Mouse (Mus musculus) liver, embryonic 14.5 days (tissue): ENCODE results near the gene Gls. TPM values are rescaled to one million over a fixed set of nuclear protein-coding genes. Genes with fewer than 3 reads are reported as not detected.

Experiments used
- ATAC-seq: fragments of 200-750 bp; cut with Nextera tagmentation; 2 replicates; pipeline ENCODE4 v1.8.0; 2017; ENCODE audit warnings: moderate number of reproducible peaks, mild to moderate bottlenecking, moderate library complexity; ENCODE audit not compliant: insufficient read depth
- DNase-seq, 3 experiments: peaks; one replicate each; pipeline ENCODE4 v3.0.0-alpha.2; 2012 to 2013; ENCODE audit warnings: low read depth in 3 of 3, low spot score in 3 of 3
- H3K27ac ChIP-seq: fragments of 300-500 bp; sonication (generic); 2 replicates; pipeline ENCODE4 v1.5.1; 2014; ENCODE audit warnings: moderate library complexity, mild to moderate bottlenecking, control low read depth, inconsistent platforms
- H3K27me3 ChIP-seq: fragments of 300-500 bp; sonication (generic); 2 replicates; pipeline ENCODE4 v1.6.1; 2014; ENCODE audit warnings: mild to moderate bottlenecking, low read length, moderate library complexity; ENCODE audit not compliant: control insufficient read depth, insufficient read depth
- H3K36me3 ChIP-seq: fragments of 300-500 bp; sonication (generic); replicated peaks from 2 replicates; pipeline ENCODE4 v1.6.1; 2014; ENCODE audit warnings: low read depth; ENCODE audit not compliant: control insufficient read depth, insufficient read depth
- H3K4me1 ChIP-seq, 2 experiments: fragments of 200-500 bp in 1 of 2; fragments of 300-500 bp in 1 of 2; sonication (generic) in 1 of 2; replicated peaks; 2 replicates each; pipeline ENCODE4 v1.6.1; 2012 to 2014; ENCODE audit warnings: antibody characterized with exemption in 1 of 2, inconsistent platforms in 1 of 2, low read length in 1 of 2; ENCODE audit not compliant: control insufficient read depth in 2 of 2, insufficient read depth in 2 of 2
- H3K4me2 ChIP-seq: fragments of 300-500 bp; sonication (generic); 2 replicates; pipeline ENCODE4 v1.6.1; 2014; ENCODE audit warnings: low read depth, mild to moderate bottlenecking, control low read depth, moderate library complexity
- H3K4me3 ChIP-seq, 2 experiments: fragments of 200-500 bp in 1 of 2; fragments of 300-500 bp in 1 of 2; sonication (generic) in 1 of 2; 2 replicates each; pipeline ENCODE4 v1.5.1; 2012 to 2014; ENCODE audit warnings: low read depth in 2 of 2, low read length in 2 of 2, mild to moderate bottlenecking in 2 of 2, control low read depth in 1 of 2, inconsistent platforms in 1 of 2, moderate library complexity in 1 of 2; ENCODE audit not compliant: insufficient read depth in 1 of 2
- H3K9ac ChIP-seq: fragments of 300-500 bp; sonication (generic); replicated peaks from 2 replicates; pipeline ENCODE4 v1.6.1; 2014; ENCODE audit warnings: mild to moderate bottlenecking, control low read depth, moderate library complexity
- H3K9me3 ChIP-seq: fragments of 300-500 bp; sonication (generic); 2 replicates; pipeline ENCODE4 v1.6.1; 2016; ENCODE audit warnings: low read length, mixed read lengths; ENCODE audit not compliant: control insufficient read depth
- CTCF ChIP-seq: IDR thresholded peaks from 2 replicates; pipeline ENCODE4 v1.5.1; 2016; ENCODE audit warnings: antibody characterized with exemption, low read depth, control low read depth
- EP300 ChIP-seq: IDR thresholded peaks from 2 replicates; pipeline ENCODE4 v1.6.1; 2016; ENCODE audit warnings: antibody characterized with exemption, low read depth
- WGBS: fragments of 180-500 bp; shearing (Covaris S2); extraction: QIAGEN DNeasy Blood & Tissue Kit; methylation state at CpG from one replicate; pipeline ENCODE4 v1.1.7; 2014; ENCODE audit not compliant: insufficient replicate concordance; 5-methylcytosine and 5-hydroxymethylcytosine counted together
- polyA plus RNA-seq, 2 experiments: library from polyadenylated mRNA; depleted of rRNA in 1 of 2; stranded (reverse) in 1 of 2; unstranded in 1 of 2; fragments of >200 nt; fragmentation: Nextera tagmentation in 1 of 2; extraction: Ambion mirVana in 1 of 2; gene quantifications; 2 replicates each; pipeline versions ENCODE4 v1.2.1 to v1.2.3; 2012 to 2014

Gene Gls
- polyA plus RNA-seq, 2 experiments: 9.0 to 16.7 TPM

- 51% methylated on average over 5 of the region's 5 CpGs for WGBS
- Histone ChIP-seq H3K9ac (no peak overlapping the region), H3K4me1 (no peaks in the 10 kb centered on the region), H3K36me3 (no peaks in the 10 kb centered on the region), H3K4me3 (no peak overlapping the region), H3K9me3 (no peaks in the 10 kb centered on the region), H3K27ac (no peak overlapping the region), H3K27me3 (no peaks in the 10 kb centered on the region), H3K4me2 (no peak overlapping the region)
- DNase-seq: no peak
- TF ChIP-seq CTCF: no peak
- no peak for TF ChIP-seq EP300
- no peak for ATAC-seq
Measured at GRCm38 (mm10) chr1:52272018-52272678, 39.1 kb upstream of the Gls start.

DNA sequence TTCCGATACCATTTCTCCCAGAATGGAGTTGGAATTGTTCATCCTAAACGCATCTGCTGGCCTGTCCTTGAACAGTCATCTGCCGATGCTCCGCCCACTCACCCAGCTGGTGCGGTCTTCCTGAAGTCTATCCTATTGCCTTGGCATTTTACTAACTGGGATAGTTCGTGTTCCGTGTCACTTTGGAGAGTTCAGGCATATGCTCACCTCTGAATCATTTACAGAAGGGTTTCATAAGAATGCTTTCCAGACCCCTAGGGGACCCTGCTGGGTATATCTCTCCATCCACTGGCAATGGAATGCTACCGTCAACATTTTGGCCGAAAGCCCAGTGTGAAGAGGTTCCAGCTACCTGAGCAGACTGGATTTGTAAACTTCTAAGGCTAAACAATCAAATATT lies 37.3 kb upstream of the Gls start:
- no peak for ATAC-seq
- no peak for DNase-seq
- H3K4me1 ChIP-seq: no peaks in the 10 kb centered on the region

GRCm38 (mm10) chr1:52269596-52269995 lies 36.6 kb upstream of the Gls start:
- 63% methylated on average over 4 of the region's 4 CpGs for WGBS

More for the DNA sequence above, 37.3 kb upstream of the Gls start:
- H3K9me3 ChIP-seq: no peaks in the 10 kb centered on the region
- TF ChIP-seq EP300 (no peak), CTCF (no peak)
- H3K27ac ChIP-seq: no peak overlapping the region
- H3K4me3 ChIP-seq: no peak overlapping the region
- no peaks in the 10 kb centered on the region for H3K27me3 ChIP-seq
- H3K4me2 ChIP-seq: no peak overlapping the region
- 76% methylated on average over 9 of the region's 9 CpGs for WGBS
- H3K36me3 ChIP-seq: no peaks in the 10 kb centered on the region
- H3K9ac ChIP-seq: no peak overlapping the region

GRCm38 (mm10) chr1:52268006-52268405 lies 35.0 kb upstream of the Gls start:
- Histone ChIP-seq H3K27me3 (no peaks in the 10 kb centered on the region), H3K27ac (no peak overlapping the region), H3K4me1 (no peaks in the 10 kb centered on the region), H3K4me3 (no peak overlapping the region), H3K36me3 (no peaks in the 10 kb centered on the region), H3K4me2 (no peak overlapping the region), H3K9ac (no peak overlapping the region), H3K9me3 (no peaks in the 10 kb centered on the region)
- no peak for ATAC-seq
- 64% methylated on average over 6 of the region's 6 CpGs for WGBS
- TF ChIP-seq CTCF (no peak), EP300 (no peak)
- no peak for DNase-seq

More at GRCm38 (mm10) chr1:52269596-52269995, 36.6 kb upstream of the Gls start:
- Histone ChIP-seq H3K4me1 (no peaks in the 10 kb centered on the region), H3K9me3 (no peaks in the 10 kb centered on the region), H3K4me3 (no peak overlapping the region), H3K27ac (no peak overlapping the region), H3K27me3 (no peaks in the 10 kb centered on the region), H3K36me3 (no peaks in the 10 kb centered on the region), H3K4me2 (no peak overlapping the region), H3K9ac (no peak overlapping the region)
- DNase-seq: no peak
- no peak for ATAC-seq
- TF ChIP-seq EP300: no peak
- no peak for TF ChIP-seq CTCF

DNA sequence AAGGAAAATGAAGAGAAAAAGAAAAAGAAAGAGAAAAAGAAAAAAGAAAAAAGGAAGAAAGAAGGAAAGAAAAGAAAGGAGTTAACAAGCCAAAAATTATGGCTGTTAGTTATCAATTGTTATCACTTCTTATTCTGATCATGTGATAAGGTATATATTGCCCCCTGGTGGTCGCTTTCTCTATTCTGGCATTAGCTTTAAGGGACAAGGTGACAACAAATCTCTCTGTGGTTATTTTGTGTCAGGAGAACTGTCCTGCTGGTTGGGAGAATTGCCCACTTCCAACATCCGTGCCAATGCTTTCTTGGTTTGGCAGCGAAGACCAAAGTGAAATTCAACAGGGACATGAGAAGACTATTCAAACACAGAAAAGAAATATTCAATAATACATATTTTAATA lies 34.6 kb upstream of the Gls start:
- DNase-seq: peak; percentile 17 to 29 (median 24)
- H3K4me1 ChIP-seq: no peaks in the 10 kb centered on the region
- TF ChIP-seq EP300 (no peak), CTCF (peak; percentile 14; the same call in 1 of the 2 replicates)
- H3K27me3 ChIP-seq: no peaks in the 10 kb centered on the region
- no peaks in the 10 kb centered on the region for H3K36me3 ChIP-seq
- WGBS: 41% methylated on average over 3 of the region's 3 CpGs
- H3K27ac ChIP-seq: no peak overlapping the region
- no peak for ATAC-seq
- H3K9ac ChIP-seq: no peak overlapping the region
- no peak overlapping the region for H3K4me2 ChIP-seq
- no peak overlapping the region for H3K4me3 ChIP-seq
- no peaks in the 10 kb centered on the region for H3K9me3 ChIP-seq
